Mouse (Mus musculus): ENCODE results near the gene Rdh13. TPM values are rescaled to one million over a fixed set of nuclear protein-coding genes. Genes with fewer than 3 reads are reported as not detected.

Rdh13 gene
- polyA plus RNA-seq, 1 experiment, result 40.7 TPM

- Histone ChIP-seq H3K79me2 (ENCODE audit: control insufficient read depth, insufficient read depth) (peaks cover 9% of the 10 kb centered on the region), H3ac (ENCODE audit: control insufficient read depth, insufficient read length, low read depth) (no peak overlapping the region), H3K79me3 (ENCODE audit: low read depth) (peaks cover 5% of the 10 kb centered on the region), H3K36me3 (ENCODE audit: control insufficient read depth, insufficient read depth) (no peaks in the 10 kb centered on the region), H3K4me3 (ENCODE audit: insufficient read depth, poor library complexity, severe bottlenecking) (no peak overlapping the region), H3K27me3 (ENCODE audit: control insufficient read depth, insufficient read depth, insufficient read length) (peaks cover 21% of the 10 kb centered on the region)
- TF ChIP-seq CEBPB (IDR thresholded peaks at IDR 0.05; ENCODE audit: low read depth) (no peak), FOSL1 (IDR thresholded peaks at IDR 0.05; ENCODE audit: insufficient read depth, low read length, poor library complexity, severe bottlenecking) (no peak), USF1 (IDR thresholded peaks at IDR 0.05; ENCODE audit: low read depth) (no peak), MYOG (IDR thresholded peaks at IDR 0.05; ENCODE audit: control insufficient read depth, extremely low read depth, insufficient read length) (no peak), MAX (IDR thresholded peaks at IDR 0.05) (no peak), MYOD1 (IDR thresholded peaks at IDR 0.05; ENCODE audit: control insufficient read depth, insufficient read length, low read depth) (no peak), CTCF (IDR thresholded peaks at IDR 0.05; ENCODE audit: control insufficient read depth, insufficient read depth, insufficient read length) (no peak)
Observed at GRCm38 (mm10) chr7:4449211-4449610, 3.8 kb upstream of the Rdh13 start.

DNA sequence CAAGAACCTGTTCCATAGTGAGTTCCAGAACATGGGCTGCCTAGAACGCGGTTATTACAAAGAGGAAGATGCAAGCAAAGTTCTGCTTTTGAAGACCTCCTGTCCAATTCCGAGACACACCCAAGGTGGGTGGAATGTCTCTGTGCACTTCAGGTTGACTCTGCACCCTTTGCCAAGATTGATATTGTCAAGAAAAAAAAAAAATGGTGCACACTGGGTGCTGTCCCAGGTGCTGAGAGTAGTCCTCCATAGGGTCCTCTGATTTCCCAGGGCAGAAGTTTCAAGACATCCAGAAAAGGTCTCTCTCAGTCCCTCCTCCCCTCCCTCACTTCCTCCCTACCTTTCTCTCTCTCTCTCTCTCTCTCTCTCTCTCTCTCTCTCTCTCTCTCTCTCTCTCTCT lies 3.0 kb upstream of the Rdh13 start:
- no peak overlapping the region for H3ac ChIP-seq (ENCODE audit: control insufficient read depth, insufficient read length, low read depth)
- H3K27me3 ChIP-seq (ENCODE audit: control insufficient read depth, insufficient read depth, insufficient read length), result peaks cover 15% of the 10 kb centered on the region
- H3K79me3 ChIP-seq (ENCODE audit: low read depth), result peaks cover 12% of the 10 kb centered on the region
- H3K36me3 ChIP-seq (ENCODE audit: control insufficient read depth, insufficient read depth), result peaks cover 7% of the 10 kb centered on the region
- no peak overlapping the region for H3K4me3 ChIP-seq (ENCODE audit: insufficient read depth, poor library complexity, severe bottlenecking)
- TF ChIP-seq MAX (IDR thresholded peaks at IDR 0.05) (no peak), CTCF (IDR thresholded peaks at IDR 0.05; ENCODE audit: control insufficient read depth, insufficient read depth, insufficient read length) (no peak), MYOG (IDR thresholded peaks at IDR 0.05; ENCODE audit: control insufficient read depth, extremely low read depth, insufficient read length) (no peak), MYOD1 (IDR thresholded peaks at IDR 0.05; ENCODE audit: control insufficient read depth, insufficient read length, low read depth) (no peak), CEBPB (IDR thresholded peaks at IDR 0.05; ENCODE audit: low read depth) (no peak), FOSL1 (IDR thresholded peaks at IDR 0.05; ENCODE audit: insufficient read depth, low read length, poor library complexity, severe bottlenecking) (no peak), USF1 (IDR thresholded peaks at IDR 0.05; ENCODE audit: low read depth) (no peak)
- peaks cover 17% of the 10 kb centered on the region for H3K79me2 ChIP-seq (ENCODE audit: control insufficient read depth, insufficient read depth)

DNA sequence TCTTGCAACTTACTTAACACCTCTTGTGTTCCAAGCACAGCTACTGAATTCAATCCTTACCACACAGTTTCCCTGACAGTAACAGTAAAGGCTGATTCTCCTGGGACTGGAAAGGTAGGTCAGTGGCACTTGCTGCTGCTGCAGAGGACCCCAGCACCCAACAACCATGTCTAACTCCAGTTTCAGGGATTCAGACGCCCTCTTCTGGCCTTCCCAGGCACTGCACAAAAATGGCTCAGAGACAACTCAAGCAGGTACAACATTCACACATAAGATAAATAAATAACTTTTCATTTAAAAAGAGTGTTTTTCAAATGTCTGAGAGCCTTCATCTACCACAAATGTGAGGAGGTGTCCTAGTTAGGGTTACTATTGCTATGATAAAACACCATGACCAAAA lies 1.7 kb upstream of the Rdh13 start:
- Histone ChIP-seq H3K36me3 (ENCODE audit: control insufficient read depth, insufficient read depth) (peaks cover 16% of the 10 kb centered on the region), H3K4me3 (ENCODE audit: insufficient read depth, poor library complexity, severe bottlenecking) (no peak overlapping the region)
- TF ChIP-seq FOSL1 (IDR thresholded peaks at IDR 0.05; ENCODE audit: insufficient read depth, low read length, poor library complexity, severe bottlenecking) (no peak), CEBPB (IDR thresholded peaks at IDR 0.05; ENCODE audit: low read depth) (no peak), MAX (IDR thresholded peaks at IDR 0.05) (no peak), CTCF (IDR thresholded peaks at IDR 0.05; ENCODE audit: control insufficient read depth, insufficient read depth, insufficient read length) (no peak), MYOD1 (IDR thresholded peaks at IDR 0.05; ENCODE audit: control insufficient read depth, insufficient read length, low read depth) (no peak), USF1 (IDR thresholded peaks at IDR 0.05; ENCODE audit: low read depth) (no peak), MYOG (IDR thresholded peaks at IDR 0.05; ENCODE audit: control insufficient read depth, extremely low read depth, insufficient read length) (no peak)

GRCm38 (mm10) chr7:4440549-4440948 lies 4.9 kb downstream of the Rdh13 start:
- Histone ChIP-seq H3K4me3 (ENCODE audit: insufficient read depth, poor library complexity, severe bottlenecking) (no peak overlapping the region), H3K79me2 (ENCODE audit: control insufficient read depth, insufficient read depth) (peaks cover 41% of the 10 kb centered on the region), H3K36me3 (ENCODE audit: control insufficient read depth, insufficient read depth) (peaks cover 54% of the 10 kb centered on the region), H3K27me3 (ENCODE audit: control insufficient read depth, insufficient read depth, insufficient read length) (no peaks in the 10 kb centered on the region), H3ac (ENCODE audit: control insufficient read depth, insufficient read length, low read depth) (no peak overlapping the region), H3K79me3 (ENCODE audit: low read depth) (peaks cover 18% of the 10 kb centered on the region)
- TF ChIP-seq FOSL1 (IDR thresholded peaks at IDR 0.05; ENCODE audit: insufficient read depth, low read length, poor library complexity, severe bottlenecking) (no peak), USF1 (IDR thresholded peaks at IDR 0.05; ENCODE audit: low read depth) (peak; percentile 79)

More for the DNA sequence above, 1.7 kb upstream of the Rdh13 start:
- H3ac ChIP-seq (ENCODE audit: control insufficient read depth, insufficient read length, low read depth), result no peak overlapping the region
- H3K79me3 ChIP-seq (ENCODE audit: low read depth), result peaks cover 14% of the 10 kb centered on the region
- H3K27me3 ChIP-seq (ENCODE audit: control insufficient read depth, insufficient read depth, insufficient read length), result peaks cover 9% of the 10 kb centered on the region
- peaks cover 20% of the 10 kb centered on the region for H3K79me2 ChIP-seq (ENCODE audit: control insufficient read depth, insufficient read depth)

DNA sequence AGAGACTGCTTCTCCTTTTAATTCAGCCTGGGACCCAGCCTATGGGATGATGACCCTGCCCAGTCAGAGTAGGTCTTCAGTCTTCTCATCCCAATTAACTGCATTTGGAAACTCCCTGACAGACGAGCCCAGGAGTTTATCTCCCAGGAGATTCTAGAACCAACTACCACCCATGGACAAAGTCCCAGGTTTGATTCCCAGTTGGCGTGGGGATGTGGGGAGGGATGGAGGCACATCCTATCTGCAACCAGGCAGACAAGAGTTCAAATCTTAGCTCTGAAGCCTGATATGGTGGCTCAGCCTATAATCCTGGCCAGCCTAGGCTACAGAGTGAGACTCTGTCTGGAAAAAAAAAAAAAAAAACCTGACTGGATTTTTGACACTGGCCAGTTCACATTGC lies 7.7 kb downstream of the Rdh13 start:
- no peaks in the 10 kb centered on the region for H3K27me3 ChIP-seq (ENCODE audit: control insufficient read depth, insufficient read depth, insufficient read length)
- H3ac ChIP-seq (ENCODE audit: control insufficient read depth, insufficient read length, low read depth), result no peak overlapping the region
- H3K4me3 ChIP-seq (ENCODE audit: insufficient read depth, poor library complexity, severe bottlenecking), result no peak overlapping the region
- no peak for TF ChIP-seq MYOD1 (IDR thresholded peaks at IDR 0.05; ENCODE audit: control insufficient read depth, insufficient read length, low read depth)
- TF ChIP-seq FOSL1 (IDR thresholded peaks at IDR 0.05; ENCODE audit: insufficient read depth, low read length, poor library complexity, severe bottlenecking), result no peak
- TF ChIP-seq USF1 (IDR thresholded peaks at IDR 0.05; ENCODE audit: low read depth), result no peak
- TF ChIP-seq MAX (IDR thresholded peaks at IDR 0.05), result no peak
- no peak for TF ChIP-seq CEBPB (IDR thresholded peaks at IDR 0.05; ENCODE audit: low read depth)
- TF ChIP-seq MYOG (IDR thresholded peaks at IDR 0.05; ENCODE audit: control insufficient read depth, extremely low read depth, insufficient read length), result no peak
- no peak for TF ChIP-seq CTCF (IDR thresholded peaks at IDR 0.05; ENCODE audit: control insufficient read depth, insufficient read depth, insufficient read length)
- H3K79me3 ChIP-seq (ENCODE audit: low read depth), result peaks cover 3% of the 10 kb centered on the region
- H3K36me3 ChIP-seq (ENCODE audit: control insufficient read depth, insufficient read depth), result peaks cover 63% of the 10 kb centered on the region
- peaks cover 22% of the 10 kb centered on the region for H3K79me2 ChIP-seq (ENCODE audit: control insufficient read depth, insufficient read depth)

- Histone ChIP-seq H3K79me2 (ENCODE audit: control insufficient read depth, insufficient read depth) (peaks cover 4% of the 10 kb centered on the region), H3K36me3 (ENCODE audit: control insufficient read depth, insufficient read depth) (peaks cover 47% of the 10 kb centered on the region), H3ac (ENCODE audit: control insufficient read depth, insufficient read length, low read depth) (no peak overlapping the region), H3K27me3 (ENCODE audit: control insufficient read depth, insufficient read depth, insufficient read length) (no peaks in the 10 kb centered on the region), H3K79me3 (ENCODE audit: low read depth) (no peaks in the 10 kb centered on the region), H3K4me3 (ENCODE audit: insufficient read depth, poor library complexity, severe bottlenecking) (no peak overlapping the region)
- TF ChIP-seq USF1 (IDR thresholded peaks at IDR 0.05; ENCODE audit: low read depth), result no peak
Observed at GRCm38 (mm10) chr7:4432026-4432425, 13.4 kb downstream of the Rdh13 start.

Data from C2C12 (cell line).